Mouse (Mus musculus) left cerebral cortex, postnatal 25 days (tissue): Measurements from ENCODE around the gene Gga3. TPM values are rescaled to one million over a fixed set of nuclear protein-coding genes. Genes with fewer than 3 reads are reported as not detected.

Experiments
- DNase-seq, 2 experiments: peaks; one replicate each; pipeline ENCODE4 v3.0.0; 2022; ENCODE audit warnings: low spot score in 2 of 2, mixed read lengths in 1 of 2
- intact Hi-C: fragments of 180-260 bp; cut with DNase I; formaldehyde crosslinking; loops from one replicate; pipeline ENCODE4 v1.15.1; 2025
- total RNA-seq, 2 experiments: library from RNA; stranded (reverse); gene quantifications; 2 replicates each; pipeline ENCODE4 v1.2.3; 2021

The Gga3 gene
- total RNA-seq, 2 experiments from 2014 or later: 76.5 to 88.6 TPM

- intact Hi-C loops: no loop called here
- no peak for DNase-seq
Measured at GRCm38 (mm10) chr11:115585573-115586100, 18.2 kb downstream of the Gga3 start.

DNA sequence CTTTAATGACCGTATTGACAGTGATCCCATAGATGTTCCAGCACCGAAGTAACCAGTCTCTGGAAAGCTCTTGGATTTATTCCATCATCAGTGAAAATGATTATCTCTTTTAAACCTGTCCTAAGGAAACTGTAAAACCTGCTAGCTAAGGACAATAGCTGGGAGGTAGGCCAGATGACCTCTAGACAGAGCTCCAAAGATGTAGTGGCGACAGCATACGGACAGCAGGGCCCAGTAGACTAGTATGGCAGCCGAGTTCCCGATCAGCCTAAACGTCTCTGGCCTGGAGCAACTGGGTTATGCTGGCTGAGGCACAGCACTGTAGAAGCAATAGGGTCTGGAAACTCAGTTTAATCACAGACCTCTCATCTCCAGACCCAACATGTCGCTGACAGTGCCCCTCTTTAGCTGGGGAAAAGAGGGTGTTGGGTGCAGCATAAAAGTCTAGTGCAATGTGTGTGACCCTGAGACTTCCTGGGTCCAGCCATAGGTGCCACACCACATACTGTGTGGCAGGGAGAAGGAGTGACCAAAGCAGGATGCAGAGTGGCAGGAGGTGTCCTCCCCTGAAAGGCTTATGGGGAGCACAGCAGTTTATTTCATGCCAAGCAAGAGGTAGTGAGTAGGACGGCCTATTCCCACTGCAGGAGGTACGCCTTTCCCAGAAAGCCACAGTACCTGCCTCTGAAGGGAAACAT, 19.3 kb downstream of the Gga3 start:
- no peak for DNase-seq
- intact Hi-C loops: no loop called here

GRCm38 (mm10) chr11:115582913-115583606, 20.8 kb downstream of the Gga3 start:
- intact Hi-C loops: no loop called here
- DNase-seq: no peak

GRCm38 (mm10) chr11:115579080-115579479, 24.8 kb downstream of the Gga3 start:
- DNase-seq: no peak
- intact Hi-C loops: no loop called here

DNA sequence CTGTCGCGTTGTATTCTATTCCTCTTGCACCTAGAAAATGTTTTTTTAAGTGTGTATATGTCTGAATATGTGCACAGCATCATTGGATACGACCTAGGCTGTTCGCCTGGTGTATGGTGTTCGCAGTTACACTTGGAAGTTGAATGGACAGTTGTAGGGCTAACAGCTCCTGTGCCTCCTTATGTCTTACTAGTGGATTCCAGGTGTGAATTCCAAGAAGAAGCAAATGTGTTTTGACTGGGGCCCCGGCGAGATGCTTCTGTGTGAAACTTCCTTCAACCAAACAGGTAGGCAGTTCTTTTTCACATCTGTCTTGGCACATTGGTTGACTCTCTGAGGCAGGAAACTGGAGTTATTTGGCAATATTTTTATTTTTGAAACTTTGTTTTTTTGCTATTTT, 38.9 kb downstream of the Gga3 start:
- DNase-seq: no peak
- intact Hi-C loops: no loop called here

- DNase-seq: peak; percentile 95 to 97
- intact Hi-C loops: no loop called here
Measured at GRCm38 (mm10) chr11:115564064-115564809, 39.6 kb downstream of the Gga3 start, which contains the start of gene Nup85. Nup85 (plus strand) TSS chr11:115564434.

- no peak for DNase-seq
- intact Hi-C loops: no loop called here
Measured at GRCm38 (mm10) chr11:115563406-115563805, 40.4 kb downstream of the Gga3 start.

DNA sequence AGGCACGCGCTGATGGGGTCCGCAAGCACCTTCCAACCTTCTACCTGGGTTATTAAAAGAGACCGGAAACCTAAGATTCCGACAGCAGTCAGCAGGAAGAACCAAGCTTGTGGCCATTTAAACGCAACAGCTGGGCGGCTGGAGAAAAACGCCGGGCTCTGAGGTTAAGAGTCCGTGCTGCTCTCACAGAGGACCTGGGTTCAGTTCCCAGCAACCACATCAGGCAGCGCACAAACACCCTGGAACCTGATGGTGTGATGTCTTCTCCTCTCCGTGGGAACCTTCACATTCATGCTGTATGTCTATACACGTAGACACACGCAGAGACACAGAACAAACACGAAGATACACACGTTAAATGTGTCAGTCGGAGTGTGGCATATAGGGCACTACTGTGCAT, 48.1 kb downstream of the Gga3 start:
- intact Hi-C loops: no loop called here
- no peak for DNase-seq

DNA sequence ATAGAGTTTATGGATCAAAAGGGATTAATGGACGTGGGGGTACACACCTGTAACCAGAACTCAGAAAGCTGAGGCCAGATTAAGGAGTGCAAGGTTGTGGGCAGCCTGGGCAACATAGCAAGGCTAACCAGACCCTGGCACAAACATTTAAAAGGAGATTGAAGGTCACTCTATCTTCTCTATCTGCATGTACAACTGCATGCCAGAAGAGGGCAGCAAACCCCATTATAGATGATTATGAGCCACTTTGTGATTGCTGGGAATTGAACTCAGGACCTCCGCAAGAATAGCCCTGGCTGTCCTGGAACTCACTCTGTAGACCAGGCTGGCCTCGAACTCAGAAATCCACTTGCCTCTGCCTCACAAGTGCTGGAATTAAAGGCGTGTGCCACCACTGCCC, 51.1 kb downstream of the Gga3 start:
- DNase-seq: no peak
- intact Hi-C loops: no loop called here

- intact Hi-C loops: no loop called here
- DNase-seq: no peak
Measured at GRCm38 (mm10) chr11:115543571-115543970, 60.3 kb downstream of the Gga3 start.

DNA sequence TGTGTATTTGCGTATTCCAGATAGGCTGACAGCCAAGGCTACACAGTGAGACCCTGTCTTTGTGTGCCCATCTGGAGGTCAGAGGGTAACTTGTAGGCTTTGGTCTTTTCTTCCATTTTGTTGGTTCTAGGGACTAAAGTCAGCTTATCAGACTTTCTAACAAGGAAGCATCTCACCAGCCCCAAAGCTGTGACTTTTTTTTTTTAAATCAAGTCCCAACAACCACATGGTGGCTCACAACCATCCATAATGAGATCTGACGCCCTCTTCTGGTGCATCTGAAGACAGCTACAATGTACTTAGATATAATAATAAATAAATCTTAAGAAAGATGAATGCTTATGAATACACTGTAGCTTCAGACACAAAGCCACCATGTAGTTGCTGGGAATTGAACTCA, 65.8 kb downstream of the Gga3 start:
- intact Hi-C loops: loop anchor here (5.0 kb wide), 1 partner anchor 46 kb away; the partner anchor contains the start of gene Nt5c
- DNase-seq: no peak

DNA sequence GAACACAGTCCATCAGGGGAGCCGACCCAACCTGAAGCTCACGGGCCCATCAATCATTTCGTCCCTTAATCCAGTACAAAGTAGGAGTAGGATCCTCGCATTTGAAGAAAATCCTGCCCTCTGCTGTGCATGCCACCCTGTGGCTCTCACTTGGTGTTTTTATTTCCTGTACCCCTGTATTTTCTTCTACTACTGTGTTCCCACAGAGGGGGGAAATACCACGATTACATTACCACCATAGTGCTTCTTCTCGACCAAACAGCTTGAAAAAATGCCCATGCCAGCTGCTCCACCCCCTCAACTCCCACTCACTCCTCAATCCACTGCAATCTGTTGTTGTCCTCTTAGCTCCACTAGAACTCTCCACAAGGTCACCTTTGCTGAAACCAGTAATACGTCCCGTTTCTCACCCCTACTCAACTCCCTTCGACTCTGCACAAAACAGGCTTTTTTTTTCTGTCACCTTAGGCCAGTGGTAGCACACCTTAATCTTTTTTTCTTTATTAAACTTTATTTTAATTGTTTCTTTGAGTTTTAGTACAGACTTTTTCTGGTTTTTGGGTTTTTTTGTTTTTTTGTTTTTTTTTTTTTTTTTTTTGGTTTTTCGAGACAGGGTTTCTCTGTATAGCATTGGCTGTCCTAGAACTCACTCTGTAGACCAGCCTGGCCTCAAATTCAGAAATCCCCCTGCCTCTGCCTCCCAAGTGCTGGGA, 66.8 kb downstream of the Gga3 start:
- intact Hi-C loops: loop anchor here (5.0 kb wide), 1 partner anchor 45 kb away; the partner anchor contains the start of gene Nt5c
- DNase-seq: peak; percentile 42 to 74

DNA sequence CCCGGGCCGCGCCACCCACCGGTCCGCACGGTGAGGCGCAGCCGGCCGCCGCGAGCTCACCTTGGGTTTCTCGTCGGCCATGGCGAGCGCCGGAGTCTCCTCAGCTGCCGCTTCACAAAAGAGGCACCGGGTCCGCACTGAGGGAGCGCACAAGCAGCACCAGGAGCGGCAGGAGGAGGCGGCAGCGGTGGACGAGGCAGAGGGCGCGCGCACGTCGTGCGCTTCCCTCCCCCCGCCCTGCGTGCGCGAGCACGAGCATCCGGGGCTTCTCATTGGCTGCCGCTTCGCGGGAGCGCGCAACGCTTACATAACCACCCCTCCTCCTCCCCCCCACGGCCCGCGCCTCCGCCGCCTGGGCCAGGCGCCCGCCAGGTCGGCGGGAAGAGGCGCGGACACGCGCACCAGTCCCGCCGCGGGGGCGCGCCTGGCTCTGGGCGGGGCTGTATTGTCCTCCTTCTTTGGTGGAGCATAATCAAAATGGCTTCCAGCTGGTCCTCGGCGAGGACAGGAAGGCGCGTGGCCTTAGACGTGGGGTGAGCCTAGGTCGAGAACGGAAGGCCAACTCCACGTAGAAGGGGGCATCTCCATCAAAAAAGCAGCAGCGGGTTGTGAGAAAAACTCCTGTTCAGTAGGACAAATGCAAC, 67.7 kb downstream of the Gga3 start, which contains the start of gene Sumo2:
TSS of gene Sumo2 (minus strand) at position 239 of the 644 bp plus-strand sequence.
- intact Hi-C loops: loop anchor here (5.0 kb wide), 1 partner anchor 44 kb away; the partner anchor contains the start of gene Nt5c

DNA sequence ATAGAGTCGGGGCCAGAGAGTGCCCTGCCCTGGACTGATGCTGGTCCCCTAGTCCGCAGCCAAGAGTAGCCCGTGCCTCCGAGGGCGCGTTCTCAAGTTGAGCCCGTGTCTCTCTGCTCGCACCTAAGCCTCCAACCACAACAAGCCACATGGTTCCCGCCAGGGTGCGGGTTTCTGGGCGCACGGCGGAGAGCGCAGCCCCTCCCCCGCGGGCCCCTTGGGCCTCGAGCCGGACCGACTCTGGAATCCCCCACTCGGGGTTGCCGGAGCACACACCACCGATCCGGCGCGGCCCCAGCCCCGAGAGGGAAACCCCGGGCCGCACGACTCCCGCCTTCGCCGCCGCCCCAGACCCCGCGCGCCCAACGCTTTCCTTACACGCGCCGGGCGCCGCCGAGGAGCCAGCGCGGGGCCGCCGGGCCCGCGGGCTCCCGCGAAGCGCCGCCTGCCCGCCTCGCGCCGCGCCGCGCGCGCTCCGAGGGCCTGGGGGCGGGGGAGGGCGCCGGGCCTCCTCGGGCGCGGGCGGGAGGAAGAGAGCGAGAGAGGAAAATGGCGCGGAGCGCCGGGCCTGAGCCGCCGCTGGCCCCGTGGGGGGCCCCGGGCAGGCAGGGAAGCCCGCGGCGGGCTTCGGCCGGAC, 68.3 kb downstream of the Gga3 start:
- peak; percentile 45 to 63 for DNase-seq
- intact Hi-C loops: loop anchor here (5.0 kb wide), 1 partner anchor 43 kb away; the partner anchor contains the start of gene Nt5c

More for the DNA sequence above, 67.7 kb downstream of the Gga3 start, which contains the start of gene Sumo2:
- DNase-seq: peak; percentile 97 to 98

DNA sequence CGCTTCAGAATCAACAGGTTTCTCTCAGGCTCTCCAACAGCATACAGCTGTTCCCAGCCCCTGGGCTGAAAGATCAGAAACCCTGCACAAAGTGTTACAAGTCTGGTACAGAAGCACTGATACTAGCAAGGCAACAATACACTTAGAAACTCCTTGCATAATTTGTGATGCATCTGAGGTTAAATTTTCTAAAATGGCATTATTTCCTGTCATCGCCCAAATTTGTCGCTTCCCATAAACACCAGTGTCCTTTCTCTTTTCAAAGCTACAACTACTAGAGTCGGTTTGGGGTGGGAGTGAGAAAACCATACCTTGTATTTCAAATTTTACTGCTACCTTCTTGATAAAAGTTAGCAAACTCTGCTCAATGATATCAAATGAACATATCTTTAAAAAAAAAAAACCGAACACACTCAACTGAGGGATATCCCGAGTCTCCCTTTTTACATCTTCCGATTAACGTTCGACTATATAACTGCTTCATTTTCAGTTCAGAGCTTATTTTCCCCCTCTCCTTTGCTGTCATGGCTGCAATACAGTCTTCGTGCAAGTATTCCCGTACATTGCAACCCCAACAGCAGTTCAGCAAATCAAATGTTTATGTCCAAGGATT, 69.0 kb downstream of the Gga3 start:
- intact Hi-C loops: loop anchor here (5.0 kb wide), 1 partner anchor 43 kb away; the partner anchor contains the start of gene Nt5c
- DNase-seq: no peak
